Mouse (Mus musculus): ENCODE data around the gene Lgi4.

- TF ChIP-seq CTCF (IDR thresholded peaks at IDR 0.05; ENCODE audit: low read depth) = no peak
- TF ChIP-seq EP300 (IDR thresholded peaks at IDR 0.05; ENCODE audit: low read depth) = no peak
Measured at GRCm38 (mm10) chr7:31087262-31087661, 28.1 kb downstream of the Lgi4 start.
